9 mouse cellular contexts compared by ENCODE assay signal in the genomic region with DNA sequence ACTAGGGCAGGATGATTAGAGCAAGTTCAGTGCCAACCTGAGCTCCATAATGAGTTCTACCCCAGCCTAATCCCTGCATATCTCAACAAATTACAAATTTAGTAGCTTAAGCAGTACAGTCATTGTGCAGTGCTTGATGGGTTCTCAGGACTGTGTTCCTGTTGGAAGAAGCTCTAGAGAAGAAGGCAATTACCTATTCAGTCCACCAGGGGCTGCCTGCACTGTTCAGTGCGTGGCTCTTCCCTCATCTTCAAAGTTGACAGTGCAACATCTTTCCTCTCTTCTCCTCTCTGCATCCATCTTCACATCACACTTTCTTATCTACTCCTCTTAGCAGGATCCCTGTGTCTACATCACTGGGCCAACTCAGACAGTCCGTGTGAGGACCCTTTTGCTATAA.
A peak's percentile ranks its signal among the peaks of the same experiment; 100 is the strongest.
DNase-seq lines count a peak whose midpoint lies in the region; ATAC-seq and TF ChIP-seq lines count a peak whose summit lies in the region.
"Had no signal": no experiment of that assay in that cellular context is flagged by ENCODE, and none has a peak within 500 bp of the region (broad histone marks: within the 10 kb centered on the region; RNA-seq: fewer than 3 reads in every experiment).

No protein-coding gene starts in this region.

- H3K4me2 ChIP-seq in heart, embryonic 12.5 days, result no peak overlapping the region
- H3K4me2 ChIP-seq: neural tube, embryonic 13.5 days had no signal

- TF ChIP-seq POLR2A in embryonic fibroblast, embryonic 13.5 days (IDR thresholded peaks at IDR 0.05; ENCODE audit: low read depth, low read length), result no peak

- no peaks in the 10 kb centered on the region for H3K27me3 ChIP-seq in heart, embryonic 12.5 days (replicated peaks)
- H3K27me3 ChIP-seq: neural tube, embryonic 13.5 days had no signal

- peak; percentile 28; the same call in 1 of the 2 replicates for TF ChIP-seq CTCF in embryonic fibroblast, embryonic 13.5 days (IDR thresholded peaks at IDR 0.05; ENCODE audit: borderline replicate concordance, insufficient read depth, low read length)

- peak; percentile 22 for DNase-seq in heart, postnatal 4 days
- peak; percentile 9 for DNase-seq in thymus, postnatal 0 days (ENCODE audit: low spot score)
- DNase-seq in thymus, postnatal 36 days, result no peak
- DNase-seq in yolk sac, embryonic 10.5 days (ENCODE audit: low spot score), result no peak
- DNase-seq in heart, postnatal 25 days (ENCODE audit: low spot score), result no peak

- intact Hi-C loops in heart, postnatal 25 days (cut with DNase I), result loop anchor here (2.0 kb wide), 1 partner anchor 52 kb away; no protein-coding TSS in a partner anchor

- WGBS in heart, embryonic 12.5 days, result 35% methylated on average over 2 of the region's 2 CpGs

- H3K9me3 ChIP-seq in heart, embryonic 12.5 days (replicated peaks), result no peaks in the 10 kb centered on the region
- H3K9me3 ChIP-seq: neural tube, embryonic 13.5 days had no signal

- H3K9ac ChIP-seq in heart, embryonic 12.5 days, result no peak overlapping the region
- H3K9ac ChIP-seq: neural tube, embryonic 13.5 days had no signal

- no peaks in the 10 kb centered on the region for H3K4me1 ChIP-seq in heart, embryonic 12.5 days (replicated peaks)
- H3K4me1 ChIP-seq in embryonic fibroblast, embryonic 13.5 days (ENCODE audit: control insufficient read depth, insufficient read depth, low read length), result 0 out of 2 replicates have a peak, but pooled peaks cover 5% of the 10 kb centered on the region
- H3K4me1 ChIP-seq: neural tube, embryonic 13.5 days had no signal

- H3K27ac ChIP-seq in heart, embryonic 12.5 days (ENCODE audit: poor library complexity, severe bottlenecking), result no peak overlapping the region
- H3K27ac ChIP-seq in embryonic fibroblast, embryonic 13.5 days (ENCODE audit: insufficient read depth, low read length), result no peak overlapping the region
- H3K27ac ChIP-seq: neural tube, embryonic 13.5 days had no signal

- no peaks in the 10 kb centered on the region for H3K36me3 ChIP-seq in heart, embryonic 12.5 days
- H3K36me3 ChIP-seq: neural tube, embryonic 13.5 days had no signal

- H3K4me3 ChIP-seq in heart, embryonic 12.5 days, result no peak overlapping the region
- no peak overlapping the region for H3K4me3 ChIP-seq in embryonic fibroblast, embryonic 13.5 days (ENCODE audit: insufficient read depth, low read length)
- H3K4me3 ChIP-seq: neural tube, embryonic 13.5 days had no signal

- ATAC-seq in heart, embryonic 12.5 days (ENCODE audit: insufficient number of reproducible peaks, low FRiP score), result no peak
- ATAC-seq in megakaryocyte, adult 5-6 weeks (ENCODE audit: poor library complexity, severe bottlenecking), result peak; percentile 45

Comparison
In these comparisons a context has a peak if more than half of its experiments do, and no peak if none do; other contexts are left out.
1. DNase-seq: peak in heart, postnatal 4 days (single experiment) and thymus, postnatal 0 days (single experiment); none in thymus, postnatal 36 days (0 of 2), yolk sac, embryonic 10.5 days (single experiment) and heart, postnatal 25 days (single experiment).